Mouse (Mus musculus) embryonic facial prominence, embryonic 13.5 days (tissue): ENCODE measurements around the gene Setd1a. TPM values are rescaled to one million over a fixed set of nuclear protein-coding genes. Genes with fewer than 3 reads are reported as not detected.
"Not testable (repeated sequence)": the region's sequence is repeated elsewhere in the genome, so short reads cannot be mapped to it uniquely, and the experiment has no call there.

ENCODE experiments used
- ATAC-seq: fragments of 200-750 bp; cut with Nextera tagmentation; 2 replicates; pipeline ENCODE4 v1.8.0; 2017; ENCODE audit warnings: low read depth; ENCODE audit not compliant: insufficient number of reproducible peaks, insufficient read depth, low FRiP score, low TSS enrichment
- H3K27ac ChIP-seq: fragments of 300-500 bp; sonication (generic); 2 replicates; pipeline ENCODE4 v1.5.1; 2015; ENCODE audit warnings: moderate library complexity, mild to moderate bottlenecking, inconsistent platforms
- H3K27me3 ChIP-seq: fragments of 300-500 bp; sonication (generic); 2 replicates; pipeline ENCODE4 v1.6.1; 2015; ENCODE audit warnings: mild to moderate bottlenecking, inconsistent platforms
- H3K36me3 ChIP-seq: fragments of 300-500 bp; sonication (generic); 2 replicates; pipeline ENCODE4 v1.6.1; 2015; ENCODE audit warnings: mild to moderate bottlenecking, inconsistent platforms
- H3K4me1 ChIP-seq: fragments of 300-500 bp; sonication (generic); 2 replicates; pipeline ENCODE4 v1.6.1; 2015; ENCODE audit warnings: inconsistent platforms
- H3K4me2 ChIP-seq: fragments of 300-500 bp; sonication (generic); 2 replicates; pipeline ENCODE4 v1.6.1; 2015; ENCODE audit warnings: moderate library complexity, mild to moderate bottlenecking, inconsistent platforms
- H3K4me3 ChIP-seq: fragments of 300-500 bp; sonication (generic); 2 replicates; pipeline ENCODE4 v1.5.1; 2015; ENCODE audit warnings: mild to moderate bottlenecking, inconsistent platforms
- H3K9ac ChIP-seq: fragments of 300-500 bp; sonication (generic); 2 replicates; pipeline ENCODE4 v1.6.1; 2015; ENCODE audit warnings: mild to moderate bottlenecking, inconsistent platforms
- H3K9me3 ChIP-seq: fragments of 300-500 bp; sonication (generic); 2 replicates; pipeline ENCODE4 v1.6.1; 2016; ENCODE audit warnings: inconsistent platforms
- WGBS: fragments of 180-500 bp; shearing (Covaris S2); methylation state at CpG from one replicate; pipeline ENCODE4 v1.1.7; 2015; ENCODE audit warnings: mixed read lengths; 5-methylcytosine and 5-hydroxymethylcytosine counted together
- polyA plus RNA-seq: library from polyadenylated mRNA; unstranded; fragments of >200 nt; fragmentation: Nextera tagmentation; extraction: Ambion mirVana; gene quantifications from 2 replicates; pipeline ENCODE4 v1.2.1, GENCODE M21; 2015

Gene Setd1a
- polyA plus RNA-seq, 1 experiment from 2014 or later = 33.2 TPM

GRCm38 (mm10) chr7:127817776-127818175, 41.3 kb downstream of the Setd1a start:
- Histone ChIP-seq H3K27ac (no peak overlapping the region), H3K36me3 (peaks cover 21% of the 10 kb centered on the region)

GRCm38 (mm10) chr7:127820836-127821509, 44.5 kb downstream of the Setd1a start:
- Histone ChIP-seq H3K4me2 (no peak overlapping the region), H3K4me1 (peaks cover 34% of the 10 kb centered on the region), H3K27me3 (no peaks in the 10 kb centered on the region), H3K9me3 (no peaks in the 10 kb centered on the region), H3K4me3 (no peak overlapping the region), H3K9ac (no peak overlapping the region), H3K36me3 (no peaks in the 10 kb centered on the region; the same call in 1 of the 2 replicates), H3K27ac (no peak overlapping the region; the same call in 1 of the 2 replicates)
- no peak for ATAC-seq
- WGBS = 51% methylated on average over 13 of the region's 13 CpGs

More at GRCm38 (mm10) chr7:127817776-127818175, 41.3 kb downstream of the Setd1a start:
- Histone ChIP-seq H3K9ac (no peak overlapping the region), H3K9me3 (no peaks in the 10 kb centered on the region), H3K4me3 (no peak overlapping the region), H3K4me1 (peaks cover 16% of the 10 kb centered on the region), H3K27me3 (no peaks in the 10 kb centered on the region), H3K4me2 (no peak overlapping the region)
- no peak for ATAC-seq
- WGBS = 96% methylated on average over 5 of the region's 5 CpGs

- H3K4me3 ChIP-seq = no peak overlapping the region
- no peak overlapping the region for H3K27ac ChIP-seq
- no peak for ATAC-seq
Observed at GRCm38 (mm10) chr7:127822494-127822893, 46.0 kb downstream of the Setd1a start.

GRCm38 (mm10) chr7:127823236-127824171, 47.0 kb downstream of the Setd1a start:
- no peak for ATAC-seq
- WGBS = 67% methylated on average over 11 of the region's 11 CpGs
- no peaks in the 10 kb centered on the region for H3K27me3 ChIP-seq
- peak overlapping the region; percentile 86 for H3K9ac ChIP-seq
- H3K4me2 ChIP-seq = peak overlapping the region; percentile 72
- no peaks in the 10 kb centered on the region for H3K9me3 ChIP-seq
- H3K27ac ChIP-seq = peak overlapping the region; percentile 72
- 0 out of 2 replicates have a peak, but pooled peaks cover 2% of the 10 kb centered on the region for H3K36me3 ChIP-seq
- peak overlapping the region; percentile 73 for H3K4me3 ChIP-seq
- peaks cover 30% of the 10 kb centered on the region for H3K4me1 ChIP-seq

More at GRCm38 (mm10) chr7:127822494-127822893, 46.0 kb downstream of the Setd1a start:
- Histone ChIP-seq H3K27me3 (no peaks in the 10 kb centered on the region), H3K36me3 (peaks cover 2% of the 10 kb centered on the region; the same call in 1 of the 2 replicates), H3K9me3 (no peaks in the 10 kb centered on the region), H3K4me2 (peak overlapping the region; percentile 72; the same call in 1 of the 2 replicates), H3K4me1 (peaks cover 30% of the 10 kb centered on the region), H3K9ac (no peak overlapping the region)
- 85% methylated on average over 3 of the region's 3 CpGs for WGBS

- 0 out of 2 replicates have a peak, but pooled peaks cover 2% of the 10 kb centered on the region for H3K36me3 ChIP-seq
- ATAC-seq = peak; percentile 74
- H3K4me3 ChIP-seq = peak within 1 kb of the TSS; percentile 73
- peak within 1 kb of the TSS; percentile 72 for H3K27ac ChIP-seq
- 4% methylated on average over 33 of the region's 38 CpGs for WGBS
- H3K9ac ChIP-seq = peak within 1 kb of the TSS; percentile 86
- H3K4me2 ChIP-seq = peak within 1 kb of the TSS; percentile 72
- H3K27me3 ChIP-seq = no peaks in the 10 kb centered on the region
- H3K9me3 ChIP-seq = no peaks in the 10 kb centered on the region
- H3K4me1 ChIP-seq = peaks cover 30% of the 10 kb centered on the region
Observed at GRCm38 (mm10) chr7:127824176-127824871, 47.9 kb downstream of the Setd1a start, which contains the start of the genes Stx4a and Stx1b. Gene Stx4a (plus strand): TSS chr7:127824294. Gene Stx1b (minus strand): TSS chr7:127824549.

- Histone ChIP-seq H3K27me3 (no peaks in the 10 kb centered on the region), H3K4me1 (peaks cover under 1% of the 10 kb centered on the region; the same call in 1 of the 2 replicates), H3K36me3 (no peaks in the 10 kb centered on the region), H3K27ac (no peak overlapping the region), H3K9me3 (no peaks in the 10 kb centered on the region), H3K4me2 (no peak overlapping the region), H3K9ac (no peak overlapping the region), H3K4me3 (no peak overlapping the region)
- 69% methylated on average over 2 of the region's 2 CpGs for WGBS
- ATAC-seq = no peak
Observed at GRCm38 (mm10) chr7:127835550-127835949, 59.1 kb downstream of the Setd1a start.

- ATAC-seq = no peak
- WGBS = 93% methylated on average over 5 of the region's 5 CpGs
Observed at GRCm38 (mm10) chr7:127837473-127837872, 61.0 kb downstream of the Setd1a start.

GRCm38 (mm10) chr7:127837878-127838277, 61.4 kb downstream of the Setd1a start:
- not testable (repeated sequence) for H3K4me2 ChIP-seq, H3K4me3 ChIP-seq, ATAC-seq, H3K27ac ChIP-seq, H3K9ac ChIP-seq, H3K36me3 ChIP-seq, H3K4me1 ChIP-seq, H3K27me3 ChIP-seq, H3K9me3 ChIP-seq
- 78% methylated on average over 4 of the region's 4 CpGs for WGBS

More at GRCm38 (mm10) chr7:127837473-127837872, 61.0 kb downstream of the Setd1a start:
- no peaks in the 10 kb centered on the region for H3K27me3 ChIP-seq
- no peak overlapping the region for H3K9ac ChIP-seq
- H3K4me3 ChIP-seq = no peak overlapping the region
- no peak overlapping the region for H3K4me2 ChIP-seq
- peaks cover 6% of the 10 kb centered on the region for H3K4me1 ChIP-seq
- no peaks in the 10 kb centered on the region for H3K36me3 ChIP-seq
- H3K9me3 ChIP-seq = no peaks in the 10 kb centered on the region
- H3K27ac ChIP-seq = no peak overlapping the region

GRCm38 (mm10) chr7:127840031-127840430, 63.6 kb downstream of the Setd1a start:
- Histone ChIP-seq H3K4me2 (peak overlapping the region; percentile 94; the same call in 1 of the 2 replicates), H3K4me1 (peaks cover 12% of the 10 kb centered on the region), H3K36me3 (peaks cover 11% of the 10 kb centered on the region)
- ATAC-seq, H3K4me3 ChIP-seq, H3K27ac ChIP-seq, H3K9ac ChIP-seq, H3K9me3 ChIP-seq, H3K27me3 ChIP-seq: not testable (repeated sequence)
- 83% methylated on average over 2 of the region's 2 CpGs for WGBS

- H3K36me3 ChIP-seq = peaks cover 15% of the 10 kb centered on the region
- H3K27ac ChIP-seq = peak overlapping the region; percentile 93
- peak; percentile 40; the same call in 1 of the 2 replicates for ATAC-seq
- H3K27me3 ChIP-seq = no peaks in the 10 kb centered on the region
- peak overlapping the region; percentile 94 for H3K4me2 ChIP-seq
- no peaks in the 10 kb centered on the region for H3K9me3 ChIP-seq
- peaks cover 12% of the 10 kb centered on the region for H3K4me1 ChIP-seq
- peak overlapping the region; percentile 83 for H3K4me3 ChIP-seq
- 1% methylated on average over 15 of the region's 15 CpGs for WGBS
- peak overlapping the region; percentile 81 for H3K9ac ChIP-seq
Observed at GRCm38 (mm10) chr7:127840886-127841285, 64.4 kb downstream of the Setd1a start.
